Mouse (Mus musculus) liver, embryonic 14.5 days (tissue): ENCODE results near the gene A230050P20Rik.

Experiments
- CTCF ChIP-seq: IDR thresholded peaks from 2 replicates; pipeline ENCODE4 v1.5.1; 2016; ENCODE audit warnings: antibody characterized with exemption, low read depth, control low read depth
- EP300 ChIP-seq: IDR thresholded peaks from 2 replicates; pipeline ENCODE4 v1.6.1; 2016; ENCODE audit warnings: antibody characterized with exemption, low read depth

- no peak for TF ChIP-seq EP300
- peak; percentile 35; the same call in 1 of the 2 replicates for TF ChIP-seq CTCF
These were observed 2.0 kb downstream of the A230050P20Rik start for GRCm38 (mm10) chr9:20870211-20871173.
